ENCODE assay signal across 32 mouse cellular contexts in the genomic region with DNA sequence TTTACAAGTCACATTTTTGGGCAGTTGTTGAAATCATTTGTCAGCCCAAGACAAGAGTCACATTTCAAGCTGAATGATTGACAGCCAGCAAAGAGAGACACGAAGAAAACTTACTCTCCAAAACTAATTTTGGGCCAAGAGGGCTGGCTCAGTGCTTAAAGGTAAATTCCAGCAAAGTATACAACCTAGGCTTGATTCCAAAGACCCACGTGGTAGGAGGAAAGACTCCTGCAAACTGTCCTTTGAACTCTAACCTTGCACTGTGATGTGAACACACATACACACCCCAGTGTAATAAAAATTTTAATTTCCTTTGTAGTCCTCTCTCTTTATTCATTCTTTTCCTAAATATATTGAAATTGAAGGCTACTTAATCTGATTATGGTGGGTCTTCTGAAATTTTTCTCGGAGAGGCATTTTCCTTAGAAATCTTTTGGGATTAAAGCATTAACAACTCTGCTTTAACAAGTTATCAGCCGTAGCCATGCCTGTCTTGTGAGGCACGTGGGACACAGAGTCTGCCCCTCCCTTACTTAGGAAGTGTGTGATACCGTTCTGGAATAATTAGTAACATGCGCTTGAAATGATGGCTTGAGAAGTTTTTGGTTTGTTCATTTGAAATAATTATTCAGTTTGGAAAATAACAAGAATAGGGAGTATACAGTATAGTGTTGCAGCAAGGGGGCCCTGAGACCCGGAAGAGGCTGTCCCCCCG. TPM values are rescaled to one million over a fixed set of nuclear protein-coding genes. Genes with fewer than 3 reads are reported as not detected.
A peak's percentile ranks its signal among the peaks of the same experiment; 100 is the strongest.
DNase-seq lines count a peak whose midpoint lies in the region; ATAC-seq and TF ChIP-seq lines count a peak whose summit lies in the region.
"Had no signal": no experiment of that assay in that cellular context is flagged by ENCODE, and none has a peak within 500 bp of the region (broad histone marks: within the 10 kb centered on the region; RNA-seq: fewer than 3 reads in every experiment).

No protein-coding gene starts in this region.

- H3K27ac ChIP-seq in heart, embryonic 10.5 days = peak overlapping the region; percentile 13; the same call in 1 of the 2 replicates
- no peak overlapping the region for H3K27ac ChIP-seq in kidney, embryonic 16.5 days (ENCODE audit: low read length)
- H3K27ac ChIP-seq in intestine, embryonic 15.5 days = no peak overlapping the region
- H3K27ac ChIP-seq in small intestine, adult 2 months (ENCODE audit: insufficient read depth, low read depth, low read length) = peak overlapping the region; percentile 50; the same call in 1 of the 2 replicates
- H3K27ac ChIP-seq in hindbrain, embryonic 12.5 days = no peak overlapping the region
- H3K27ac ChIP-seq: forebrain, embryonic 13.5 days; hindbrain, embryonic 14.5 days; limb, embryonic 10.5 days; limb, embryonic 15.5 days; neural tube, embryonic 15.5 days had no signal

- TF ChIP-seq CTCF in small intestine, adult 2 months (IDR thresholded peaks at IDR 0.05; ENCODE audit: extremely low read depth, insufficient read length, insufficient replicate concordance, low read depth, low read length) = no peak

- no peaks in the 10 kb centered on the region for H3K27me3 ChIP-seq in heart, embryonic 10.5 days (ENCODE audit: insufficient read depth, poor library complexity, severe bottlenecking)
- no peaks in the 10 kb centered on the region for H3K27me3 ChIP-seq in kidney, embryonic 16.5 days (ENCODE audit: insufficient read depth, low read length)
- H3K27me3 ChIP-seq in intestine, embryonic 15.5 days (replicated peaks) = no peaks in the 10 kb centered on the region
- no peaks in the 10 kb centered on the region for H3K27me3 ChIP-seq in small intestine, adult 2 months (ENCODE audit: control insufficient read depth, insufficient read depth, low read length)
- H3K27me3 ChIP-seq in hindbrain, embryonic 12.5 days = no peaks in the 10 kb centered on the region
- H3K27me3 ChIP-seq: CH12.LX; forebrain, embryonic 13.5 days; limb, embryonic 15.5 days; neural tube, embryonic 15.5 days had no signal

- no peak for ATAC-seq in kidney, embryonic 16.5 days (ENCODE audit: low FRiP score, low TSS enrichment)
- peak; percentile 89 for ATAC-seq in intestine, embryonic 15.5 days
- no peak for ATAC-seq in hindbrain, embryonic 12.5 days (ENCODE audit: low FRiP score)
- ATAC-seq: activated CD4-positive, CD25-positive, alpha-beta regulatory T cell, adult 4 months; forebrain, embryonic 13.5 days had no signal

- H3K4me1 ChIP-seq in heart, embryonic 10.5 days = peaks cover 21% of the 10 kb centered on the region
- no peaks in the 10 kb centered on the region for H3K4me1 ChIP-seq in kidney, embryonic 16.5 days (ENCODE audit: insufficient read depth, low read length)
- H3K4me1 ChIP-seq in intestine, embryonic 15.5 days (replicated peaks) = peaks cover 2% of the 10 kb centered on the region; the same call in 1 of the 2 replicates
- H3K4me1 ChIP-seq in small intestine, adult 2 months (ENCODE audit: control insufficient read depth, insufficient read depth, insufficient read length, low read length) = peaks cover 12% of the 10 kb centered on the region
- H3K4me1 ChIP-seq in hindbrain, embryonic 12.5 days = no peaks in the 10 kb centered on the region
- H3K4me1 ChIP-seq: forebrain, embryonic 13.5 days; limb, embryonic 15.5 days; neural tube, embryonic 15.5 days had no signal

- no peak for DNase-seq in heart, embryonic 10.5 days (ENCODE audit: low spot score)
- no peak for DNase-seq in heart, postnatal 4 days
- peak; percentile 27 for DNase-seq in kidney, postnatal 14 days
- no peak for DNase-seq in frontal cortex, postnatal 10 days (ENCODE audit: low spot score in 2 of 2)
- DNase-seq: adrenal gland, adult 8-10 months; cerebellum, adult 2 months; cerebellum, postnatal 25 days; gastrocnemius, postnatal 25 days; heart, adult 11 months; heart, postnatal 36 days; layer of hippocampus, adult 9-11 months; lung, embryonic 14.5 days; lung, postnatal 14 days; midbrain, embryonic 14.5 days; retina, postnatal 1 day; right cerebral cortex, postnatal 25 days; spleen, adult 18-20 months; thymus, adult 18-20 months; thymus, postnatal 25 days had no signal

- no peak for TF ChIP-seq POLR2A in small intestine, adult 2 months (IDR thresholded peaks at IDR 0.05; ENCODE audit: low read depth, low read length)

- H3K4me2 ChIP-seq in kidney, embryonic 16.5 days (replicated peaks; ENCODE audit: low read depth, low read length) = no peak overlapping the region
- H3K4me2 ChIP-seq in intestine, embryonic 15.5 days (replicated peaks) = no peak overlapping the region
- no peak overlapping the region for H3K4me2 ChIP-seq in hindbrain, embryonic 12.5 days (replicated peaks)
- H3K4me2 ChIP-seq: forebrain, embryonic 13.5 days; heart, embryonic 11.5 days; hindbrain, embryonic 14.5 days; limb, embryonic 15.5 days; lung, embryonic 14.5 days; neural tube, embryonic 15.5 days had no signal

- H3K4me3 ChIP-seq in heart, embryonic 10.5 days = no peak overlapping the region
- no peak overlapping the region for H3K4me3 ChIP-seq in kidney, embryonic 16.5 days (ENCODE audit: low read length)
- H3K4me3 ChIP-seq in intestine, embryonic 15.5 days (replicated peaks) = no peak overlapping the region
- H3K4me3 ChIP-seq in small intestine, adult 2 months (ENCODE audit: low read depth, low read length) = no peak overlapping the region
- no peak overlapping the region for H3K4me3 ChIP-seq in hindbrain, embryonic 12.5 days
- H3K4me3 ChIP-seq: forebrain, embryonic 13.5 days; limb, embryonic 10.5 days; limb, embryonic 15.5 days; neural tube, embryonic 15.5 days had no signal

- no peaks in the 10 kb centered on the region for H3K9me3 ChIP-seq in heart, embryonic 10.5 days
- no peaks in the 10 kb centered on the region for H3K9me3 ChIP-seq in kidney, embryonic 16.5 days (ENCODE audit: low read length)
- H3K9me3 ChIP-seq in intestine, embryonic 15.5 days = no peaks in the 10 kb centered on the region
- H3K9me3 ChIP-seq in hindbrain, embryonic 12.5 days (replicated peaks) = no peaks in the 10 kb centered on the region
- H3K9me3 ChIP-seq: forebrain, embryonic 13.5 days; limb, embryonic 10.5 days; limb, embryonic 15.5 days; neural tube, embryonic 15.5 days had no signal

- H3K36me3 ChIP-seq in heart, embryonic 10.5 days = peaks cover 51% of the 10 kb centered on the region
- peaks cover 17% of the 10 kb centered on the region for H3K36me3 ChIP-seq in kidney, embryonic 16.5 days (ENCODE audit: insufficient read depth, low read length)
- peaks cover 18% of the 10 kb centered on the region for H3K36me3 ChIP-seq in intestine, embryonic 15.5 days
- H3K36me3 ChIP-seq in small intestine, adult 2 months (ENCODE audit: control insufficient read depth, insufficient read depth, low read length) = peaks cover 33% of the 10 kb centered on the region
- H3K36me3 ChIP-seq in hindbrain, embryonic 12.5 days = no peaks in the 10 kb centered on the region
- H3K36me3 ChIP-seq: neural tube, embryonic 15.5 days had no signal

- no peak overlapping the region for H3K9ac ChIP-seq in kidney, embryonic 16.5 days (replicated peaks; ENCODE audit: low read length)
- H3K9ac ChIP-seq in intestine, embryonic 15.5 days = no peak overlapping the region
- H3K9ac ChIP-seq in hindbrain, embryonic 12.5 days = no peak overlapping the region
- H3K9ac ChIP-seq: forebrain, embryonic 13.5 days; hindbrain, embryonic 14.5 days; limb, embryonic 15.5 days; lung, embryonic 14.5 days; neural tube, embryonic 15.5 days had no signal

- 39% methylated on average over 9 of the region's 9 CpGs for WGBS in heart, embryonic 10.5 days
- WGBS in kidney, embryonic 16.5 days = 46% methylated on average over 9 of the region's 9 CpGs
- WGBS in intestine, embryonic 15.5 days = 45% methylated on average over 9 of the region's 9 CpGs
- 18% methylated on average over 9 of the region's 9 CpGs for whole genome bisulfite sequencing in small intestine, adult 2 months
- WGBS in hindbrain, embryonic 12.5 days = 57% methylated on average over 9 of the region's 9 CpGs

RNA-seq across cellular contexts. Expression of gene Sec24d, which starts 21.8 kb away (rescaled TPM):
- polyA plus RNA-seq in heart, embryonic 10.5 days (2016; fragmentation: Nextera tagmentation; extraction: Ambion mirVana) = 56.0 and 69.9 TPM in 2 replicates
- total RNA-seq in heart, postnatal 4 days (2021) = 10 to 100 TPM; 65.6 to 69.4 TPM
- polyA plus RNA-seq in kidney, embryonic 16.5 days (2015; fragmentation: Nextera tagmentation; extraction: Ambion mirVana) = 70.1 and 75.4 TPM in 2 replicates
- 87.8 and 95.9 TPM in 2 replicates for polyA plus RNA-seq in intestine, embryonic 15.5 days (2015; fragmentation: Nextera tagmentation; extraction: Ambion mirVana)
- polyA plus RNA-seq in small intestine, adult 2 months (2012; rRNA removed) = 129 and 227 TPM in 2 replicates
- polyA plus RNA-seq in hindbrain, embryonic 12.5 days (2016; fragmentation: Nextera tagmentation; extraction: Ambion mirVana) = 33.0 and 38.8 TPM in 2 replicates

RNA-seq across cellular contexts. Expression of gene Synpo2, which starts 53.1 kb away (rescaled TPM):
- polyA plus RNA-seq in heart, embryonic 10.5 days (2016; fragmentation: Nextera tagmentation; extraction: Ambion mirVana) = 17.7 and 25.2 TPM in 2 replicates
- total RNA-seq in heart, postnatal 4 days (2021) = 10 to 100 TPM; 36.9 to 37.5 TPM
- polyA plus RNA-seq in kidney, embryonic 16.5 days (2015; fragmentation: Nextera tagmentation; extraction: Ambion mirVana) = 9.5 and 9.9 TPM in 2 replicates
- polyA plus RNA-seq in intestine, embryonic 15.5 days (2015; fragmentation: Nextera tagmentation; extraction: Ambion mirVana) = 31.2 and 36.8 TPM in 2 replicates
- polyA plus RNA-seq in small intestine, adult 2 months (2012; rRNA removed) = 7.6 and 7.9 TPM in 2 replicates
- polyA plus RNA-seq in hindbrain, embryonic 12.5 days (2016; fragmentation: Nextera tagmentation; extraction: Ambion mirVana) = 4.0 and 4.2 TPM in 2 replicates
- total RNA-seq: monocyte, adult 5-6 weeks had no signal

Comparison
In these comparisons a context has a peak if more than half of its experiments do, and no peak if none do; other contexts are left out.
1. H3K27ac ChIP-seq: peak in heart, embryonic 10.5 days (single experiment) and small intestine, adult 2 months (single experiment); none in kidney, embryonic 16.5 days (single experiment), intestine, embryonic 15.5 days (single experiment) and hindbrain, embryonic 12.5 days (single experiment).